Mouse (Mus musculus): ENCODE measurements at regions not wholly inside any gene's neighbourhood (a gene's known extent, or its start where the extent isn't known, plus 50 kb on each side); places are given as distances from the start of the nearest gene placed in this dataset.

DNA sequence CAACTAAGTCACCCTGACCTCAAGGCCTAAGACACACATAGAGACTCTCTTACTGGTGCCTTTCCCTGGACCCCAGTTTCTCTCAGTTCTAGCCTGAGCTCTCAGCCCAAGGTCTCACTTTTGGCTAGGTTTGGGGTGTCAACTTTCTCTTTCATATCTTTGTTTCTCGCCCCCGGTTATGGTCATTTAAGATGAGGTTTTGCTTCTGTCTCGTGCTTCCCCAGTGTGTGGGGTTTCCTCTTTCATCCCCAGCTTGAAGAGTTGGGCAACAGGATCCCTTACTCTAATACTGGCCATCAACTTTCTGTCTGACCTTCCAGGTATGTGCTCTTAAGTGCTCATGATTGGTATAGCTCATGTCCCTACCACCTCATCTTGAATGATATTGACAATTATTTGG, 67.5 kb downstream of the Lmo4 start:
- no peak for DNase-seq (ENCODE audit: low spot score)

DNA sequence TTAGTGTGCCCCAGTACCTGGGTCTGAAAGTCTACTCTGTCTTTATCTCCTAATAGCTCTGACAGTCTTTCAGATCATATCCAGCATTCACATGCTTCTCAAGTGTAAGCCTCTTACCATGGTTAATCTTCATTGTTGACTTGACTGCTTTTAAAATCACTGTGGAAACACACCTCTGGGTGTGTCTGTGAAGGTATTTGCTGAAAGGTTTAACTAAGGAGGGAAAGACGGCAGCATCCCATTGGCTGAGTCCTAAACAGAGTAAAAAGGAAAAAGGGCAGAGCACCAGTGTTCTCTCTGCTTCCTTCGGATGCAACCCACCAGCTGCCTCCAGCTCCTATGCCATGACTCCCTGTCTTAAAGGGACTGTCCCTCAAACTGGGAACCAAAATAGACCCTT, 68.6 kb downstream of the Lmo4 start:
- no peak for DNase-seq (ENCODE audit: low spot score)

DNA sequence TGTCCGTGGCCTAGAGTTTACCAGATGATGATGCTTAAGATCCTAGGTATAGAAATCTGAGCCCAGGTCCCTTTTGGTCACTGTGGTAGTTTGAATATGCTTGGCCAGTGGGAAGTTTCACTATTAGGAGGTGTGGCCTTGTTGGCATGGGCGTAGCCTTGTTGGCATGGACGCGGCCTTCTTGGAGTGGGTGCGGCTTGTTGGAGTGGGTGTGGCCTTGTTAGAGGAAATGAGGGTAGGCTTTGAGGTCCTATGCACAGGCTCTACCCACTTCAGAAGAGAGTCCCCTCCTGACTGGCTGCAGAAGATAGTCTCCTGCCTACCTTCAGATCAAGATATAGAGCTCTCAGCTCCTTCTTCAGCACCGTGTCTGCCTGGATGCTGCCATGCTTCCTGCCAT, 69.4 kb downstream of the Lmo4 start:
- no peak for DNase-seq (ENCODE audit: low spot score)

DNA sequence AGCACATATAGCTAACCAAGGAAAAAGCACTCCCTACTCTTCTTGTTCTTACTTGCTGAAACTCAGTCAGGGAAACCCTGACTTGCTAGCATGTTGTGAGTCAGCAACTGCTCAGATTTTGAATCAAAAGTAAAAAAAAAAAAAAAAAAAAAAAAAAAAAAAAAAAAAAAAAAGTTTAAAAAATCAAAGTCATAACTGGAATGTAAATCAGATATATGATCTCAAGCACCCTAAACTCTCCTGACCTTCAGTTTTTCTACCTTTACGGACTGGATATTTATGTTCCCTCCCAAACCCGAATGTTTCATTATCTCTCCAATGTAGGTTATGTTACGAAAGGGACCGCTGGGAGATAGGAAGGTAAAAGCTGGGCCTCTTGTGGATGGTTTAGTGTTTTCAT, 77.0 kb downstream of the Lmo4 start:
- no peak for DNase-seq (ENCODE audit: low spot score)

DNA sequence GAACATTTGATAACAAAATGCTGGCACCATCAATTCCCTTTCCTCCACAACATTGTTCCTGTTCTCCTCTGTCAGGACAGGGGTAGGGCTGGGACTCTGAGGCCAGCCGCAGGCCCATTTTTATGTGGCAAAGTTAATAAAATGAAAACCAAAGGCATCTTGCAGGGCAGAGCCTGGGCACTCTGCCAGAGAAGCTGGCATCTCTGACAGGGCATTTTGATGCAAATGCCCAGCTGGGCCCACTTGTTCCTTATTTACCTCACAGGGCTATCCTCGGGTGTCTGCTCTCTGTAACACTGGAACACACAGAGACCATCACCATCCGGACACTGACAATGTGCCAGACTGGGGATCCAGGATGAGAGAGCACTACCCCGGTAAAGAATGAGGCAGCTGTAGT, 80.7 kb downstream of the Lmo4 start:
- no peak for DNase-seq (ENCODE audit: low spot score)

DNA sequence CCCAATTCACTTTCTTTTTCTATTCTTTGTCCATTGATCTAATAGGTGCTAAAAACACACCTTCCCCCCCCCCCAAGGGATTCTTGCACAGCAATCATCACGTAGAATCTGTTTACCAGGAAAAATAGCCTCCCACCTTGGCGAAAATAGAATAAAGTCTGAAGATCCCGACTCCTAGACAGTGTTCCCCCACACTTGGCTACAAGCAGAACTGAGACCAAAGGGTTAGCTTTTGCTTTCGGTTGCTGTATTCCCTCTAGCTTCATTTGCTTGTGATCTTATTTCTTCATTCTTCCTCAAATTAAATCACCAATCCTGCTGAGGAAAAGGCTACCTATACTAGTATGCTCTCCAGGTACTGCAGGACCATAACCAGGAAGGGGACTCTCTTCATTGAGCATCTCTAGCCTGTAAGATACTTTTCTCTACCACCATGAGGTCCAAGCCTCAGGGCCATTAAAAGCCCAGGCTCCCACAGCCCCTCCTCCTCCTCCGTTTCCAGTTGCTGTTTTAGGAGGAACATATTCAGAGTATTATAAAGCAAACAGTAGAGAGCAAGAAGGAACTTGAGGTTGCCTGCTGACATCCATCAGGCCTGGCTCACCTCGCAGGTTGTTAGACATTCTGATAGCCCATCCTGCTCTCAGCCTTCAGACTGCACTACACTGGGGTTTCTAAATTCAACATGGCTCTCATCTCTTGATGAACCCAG, 81.5 kb downstream of the Lmo4 start:
- DNase-seq (ENCODE audit: low spot score), result no peak

DNA sequence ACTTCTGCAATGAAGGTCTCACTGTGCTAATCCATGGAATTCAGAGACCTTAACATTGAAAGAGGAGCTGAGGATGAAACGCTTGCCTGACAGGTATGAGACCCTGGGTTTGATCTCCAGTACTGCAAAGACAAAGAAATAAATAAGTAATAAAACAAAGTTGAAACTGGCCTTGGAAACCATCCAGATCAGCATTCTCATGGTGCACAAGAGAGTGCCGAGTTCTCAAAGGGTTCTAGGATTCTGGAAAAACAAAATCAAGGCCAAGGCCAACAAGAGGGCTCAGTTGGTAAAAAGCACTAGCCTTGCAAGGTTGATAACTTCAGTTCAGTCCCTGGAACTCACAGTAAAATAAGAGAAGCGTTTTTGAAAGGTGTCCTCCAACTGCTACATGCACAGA, 85.9 kb downstream of the Lmo4 start:
- no peak for DNase-seq (ENCODE audit: low spot score)

DNA sequence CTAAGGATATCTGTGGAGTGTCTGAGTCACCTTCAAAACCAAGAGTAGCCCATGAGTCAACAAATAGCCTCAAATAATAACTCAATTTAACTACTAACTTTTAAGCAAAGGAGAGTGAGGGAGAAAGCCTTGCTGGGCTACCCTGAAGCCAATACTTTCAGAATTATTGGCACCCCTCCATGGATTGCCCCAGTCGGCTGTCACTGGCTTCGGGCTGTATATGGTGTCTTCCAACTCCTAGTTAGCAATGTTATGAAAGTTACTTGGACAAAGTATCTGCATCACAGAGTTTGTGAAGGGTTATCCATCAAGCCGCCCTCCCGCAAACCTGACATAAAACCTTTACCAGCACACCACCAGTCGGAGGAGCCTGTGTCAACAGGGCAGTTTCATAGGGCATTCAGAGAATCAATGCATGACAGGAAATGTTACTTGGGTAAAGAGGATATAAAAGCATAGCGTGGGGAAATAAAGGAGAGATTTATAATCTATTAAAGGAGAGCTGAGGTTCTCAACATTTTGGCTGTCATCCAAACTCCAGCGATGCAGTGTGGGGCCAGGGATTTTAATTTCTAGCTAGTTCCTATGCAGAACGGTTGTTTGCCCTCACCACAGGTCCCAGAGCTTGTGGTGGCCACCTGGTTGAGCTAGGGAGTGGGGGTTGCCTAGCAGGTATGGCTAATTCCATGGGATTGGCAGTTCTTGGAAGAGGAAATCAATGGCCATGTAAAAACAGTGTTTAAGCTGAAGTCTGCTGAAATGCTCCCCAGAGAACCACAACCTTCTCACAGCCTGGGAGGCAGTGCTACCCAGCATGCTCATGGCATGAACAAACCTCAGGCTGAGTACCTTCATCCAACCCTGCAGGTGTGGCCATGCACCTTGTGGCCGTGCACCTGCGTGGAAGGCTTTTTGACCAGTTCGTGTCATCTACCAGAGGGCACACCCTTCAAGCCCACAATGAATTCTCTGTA, 91.1 kb downstream of the Lmo4 start:
- DNase-seq (ENCODE audit: low spot score), result no peak

DNA sequence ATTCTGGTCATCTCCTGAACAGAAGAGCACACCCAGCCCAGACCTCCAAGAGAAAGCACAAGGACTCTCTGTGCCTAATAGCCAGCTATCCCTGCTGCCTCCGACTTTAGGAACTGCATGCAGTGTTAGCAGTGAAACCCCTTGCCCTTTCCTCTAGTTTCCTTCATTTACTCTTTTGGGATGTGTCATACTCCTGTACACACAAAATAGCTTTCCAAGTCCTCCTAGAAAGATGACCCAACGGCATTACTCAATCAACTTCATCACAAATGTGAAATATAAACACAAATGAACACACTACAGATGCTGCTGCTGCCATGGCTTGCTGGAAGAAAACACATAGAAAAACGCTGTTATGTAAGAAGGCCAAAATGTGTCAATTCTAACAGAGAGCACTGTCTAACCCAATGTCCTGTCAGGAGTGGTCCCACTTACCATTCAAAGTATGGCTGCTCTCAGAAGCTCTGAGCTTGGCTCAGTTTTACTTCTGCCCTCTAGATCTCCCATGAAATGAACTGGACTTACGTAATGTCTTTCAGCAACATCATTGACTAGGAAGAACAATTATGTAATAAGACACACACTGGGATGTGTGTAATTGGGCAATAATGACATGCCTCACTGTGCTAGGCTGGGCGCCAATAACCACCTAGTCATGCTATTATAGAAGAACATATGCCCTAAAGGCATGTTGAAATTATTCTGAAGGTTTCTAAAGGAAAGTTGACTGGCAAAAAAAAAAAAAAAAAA, 94.5 kb downstream of the Lmo4 start:
- no peak for DNase-seq (ENCODE audit: low spot score)

DNA sequence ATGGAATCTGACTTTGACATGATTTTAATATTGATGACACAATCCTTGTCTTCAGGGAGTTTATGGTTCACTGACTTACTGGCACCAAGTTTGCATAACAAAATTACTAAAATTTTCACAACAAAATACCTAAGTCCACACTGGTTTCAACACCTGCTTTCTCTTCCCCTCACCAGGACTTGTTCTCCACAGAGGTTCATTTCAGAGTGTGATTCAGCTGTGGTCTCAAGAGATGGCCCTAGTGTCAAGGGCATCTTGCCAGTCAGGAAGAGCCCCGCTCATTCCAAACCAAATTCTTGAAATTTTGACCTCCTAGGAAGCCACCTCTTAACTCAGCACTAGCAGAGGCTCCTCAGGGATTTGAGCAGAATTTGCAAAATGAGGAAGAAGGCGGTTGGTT, 95.3 kb downstream of the Lmo4 start:
- no peak for DNase-seq (ENCODE audit: low spot score)

DNA sequence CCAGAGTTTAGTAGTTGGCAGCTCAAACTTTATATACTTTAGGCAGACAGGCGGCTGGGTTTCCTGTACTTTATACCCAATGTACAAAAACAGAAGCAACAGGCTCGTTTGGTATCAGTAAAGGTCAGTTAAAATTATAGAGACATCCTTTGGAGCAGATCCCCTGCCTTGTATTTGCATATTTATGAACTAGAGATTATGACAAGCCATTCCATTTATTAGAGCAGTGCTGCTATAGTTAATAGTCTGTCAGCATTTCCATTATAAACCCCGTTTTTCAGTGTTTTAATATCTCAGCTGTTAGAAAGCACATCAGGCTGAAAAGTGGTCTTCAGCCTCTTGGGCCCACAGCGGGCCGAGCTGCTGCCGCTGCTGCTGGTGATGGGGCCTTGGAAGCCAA, 96.7 kb downstream of the Lmo4 start:
- DNase-seq (ENCODE audit: low spot score), result no peak

DNA sequence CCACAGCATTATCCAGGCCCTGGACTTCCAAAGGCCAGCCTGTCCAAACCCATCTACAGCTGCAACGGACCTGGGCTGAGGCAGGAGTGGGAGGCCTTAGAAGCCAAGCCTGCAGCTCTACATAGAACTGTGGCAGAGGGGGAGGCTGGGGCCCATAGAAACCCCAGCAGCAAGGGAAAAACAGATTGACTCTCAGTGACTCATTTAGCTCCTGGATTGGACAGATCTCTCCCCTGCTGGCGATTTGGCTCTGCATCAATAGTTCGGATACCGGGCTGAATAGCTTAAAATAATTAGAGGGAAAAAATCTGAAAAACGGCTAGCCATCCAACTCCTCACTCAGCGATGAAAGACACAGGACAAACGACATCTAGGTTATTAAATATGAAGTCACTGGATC, 97.4 kb downstream of the Lmo4 start:
- DNase-seq (ENCODE audit: low spot score), result peak; percentile 79

DNA sequence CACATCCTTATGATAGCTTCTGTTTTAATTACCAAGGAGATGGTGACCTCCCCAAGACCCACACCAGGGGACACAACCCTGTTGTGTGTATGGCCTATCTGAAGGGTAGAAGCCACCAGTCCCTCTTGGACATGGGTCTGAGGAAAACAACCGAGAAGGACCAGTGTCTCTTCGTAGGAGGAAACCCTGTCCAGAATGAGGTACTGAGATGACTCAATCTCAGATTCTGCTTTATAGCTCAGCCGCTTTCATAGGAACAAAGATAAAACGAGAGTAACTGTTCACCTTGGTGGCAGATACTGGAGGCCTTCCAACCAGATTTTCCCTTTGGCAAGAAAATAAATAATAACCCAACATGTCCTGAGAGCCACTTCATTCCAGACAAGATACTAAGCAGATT, 100.7 kb downstream of the Lmo4 start:
- no peak for DNase-seq (ENCODE audit: low spot score)

DNA sequence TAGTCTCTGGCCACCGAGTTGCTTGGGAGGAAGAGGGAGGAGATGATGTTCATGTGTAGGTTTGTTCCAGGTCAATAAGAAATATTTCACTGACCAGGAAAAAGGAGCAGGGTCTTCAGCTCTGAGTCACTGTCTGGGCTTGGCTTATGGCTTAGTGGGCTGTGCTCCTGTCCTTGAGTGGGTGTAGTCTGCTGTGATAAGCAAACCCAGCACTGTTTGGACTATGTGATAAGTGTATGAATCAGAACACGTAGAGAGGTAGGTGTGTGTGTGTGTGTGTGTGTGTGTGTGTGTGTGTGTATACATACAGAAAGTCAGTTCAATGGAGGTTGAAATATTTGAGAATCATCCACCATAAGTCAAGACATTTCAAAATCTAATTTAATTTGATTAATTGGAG, 105.6 kb downstream of the Lmo4 start:
- no peak for DNase-seq (ENCODE audit: low spot score)

DNA sequence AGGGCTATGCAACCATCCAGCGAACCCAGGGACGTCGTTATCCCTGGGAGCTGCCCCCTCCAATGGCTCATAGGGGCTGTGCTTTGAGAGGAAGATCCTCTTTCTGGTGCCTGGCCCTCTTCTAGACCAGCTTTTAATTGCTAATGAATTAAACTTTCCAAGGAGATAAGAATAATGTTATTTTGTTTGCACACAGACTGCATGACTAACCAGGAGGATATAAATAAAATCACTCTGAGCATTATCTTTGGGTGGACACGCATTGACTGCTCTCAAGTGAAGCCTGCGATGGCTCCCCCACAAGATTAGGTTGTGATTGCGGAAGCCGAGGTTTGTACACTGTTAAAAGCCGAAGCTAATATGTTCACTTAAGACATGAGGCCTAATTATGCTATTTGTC, 106.3 kb downstream of the Lmo4 start:
- DNase-seq (ENCODE audit: low spot score), result no peak

DNA sequence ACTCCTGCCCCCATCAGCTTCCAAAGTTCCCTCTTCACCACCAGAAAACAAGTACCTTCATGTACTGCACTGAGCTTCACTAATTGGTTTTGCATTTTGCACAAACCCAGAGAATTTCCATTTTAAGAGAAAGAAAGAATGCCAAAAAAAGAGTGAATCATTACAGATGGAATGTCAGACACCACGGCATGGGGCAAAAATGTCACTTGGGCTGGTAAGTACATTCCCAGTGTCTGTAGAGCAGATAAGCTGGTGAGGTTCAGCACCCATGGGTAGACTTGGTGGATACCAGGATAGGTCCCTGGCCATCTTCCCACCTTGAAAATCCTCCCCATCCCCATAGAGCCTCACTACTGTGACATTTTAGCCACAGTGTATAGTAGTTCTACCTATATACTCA, 113.8 kb downstream of the Lmo4 start:
- no peak for DNase-seq (ENCODE audit: low spot score)

DNA sequence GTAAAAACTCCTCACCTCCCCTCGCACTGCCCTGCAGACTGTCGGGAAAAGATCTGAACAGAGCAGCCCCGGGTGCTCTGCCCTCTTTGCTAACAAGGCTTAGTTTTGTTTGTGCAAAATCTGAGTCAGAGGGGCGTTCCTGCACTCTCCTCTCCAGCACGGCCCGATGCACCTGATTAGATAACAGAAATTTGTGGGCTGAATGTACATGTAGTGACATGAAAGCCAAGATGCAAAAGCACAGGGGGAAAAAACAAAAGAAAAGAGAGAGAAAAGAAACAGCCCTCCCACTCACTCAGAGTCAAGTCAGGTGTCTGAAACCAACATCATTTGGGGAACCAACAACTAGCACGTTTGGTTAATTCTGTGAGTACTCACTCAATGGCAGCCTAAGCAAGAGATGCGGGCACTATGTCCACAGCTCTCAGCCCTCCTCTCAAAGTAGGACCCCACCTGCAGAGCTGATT, 115.2 kb downstream of the Lmo4 start:
- no peak for DNase-seq (ENCODE audit: low spot score)

DNA sequence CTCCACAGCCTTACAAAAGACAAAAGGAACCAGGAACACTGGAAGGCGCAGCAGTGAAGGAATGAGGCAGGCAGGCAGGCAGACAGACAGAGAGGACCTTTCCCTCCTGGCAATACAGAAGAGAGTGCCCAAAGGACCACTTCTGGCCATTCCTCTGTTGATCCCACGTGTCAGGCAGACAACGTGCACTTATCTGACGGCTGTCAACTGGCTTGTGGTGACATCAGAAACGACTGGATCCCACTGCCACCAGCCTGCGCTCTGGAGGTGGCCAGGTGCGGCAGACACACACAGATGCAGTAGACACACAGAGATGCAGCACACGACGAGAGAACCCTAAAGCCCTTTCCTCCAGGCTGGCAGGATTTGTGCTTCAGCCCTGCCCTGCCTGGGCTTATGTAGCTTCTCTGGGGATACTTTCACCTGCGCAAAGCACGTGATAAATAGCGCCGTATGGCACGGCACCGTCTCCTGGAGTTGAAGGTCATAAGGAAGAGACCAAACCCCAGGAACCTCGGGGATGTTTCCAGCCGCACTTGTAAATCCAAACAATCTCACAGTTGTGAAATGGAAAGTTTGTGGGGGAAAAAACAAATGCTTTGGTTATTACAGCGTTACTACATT, 116.6 kb downstream of the Lmo4 start:
- no peak for DNase-seq (ENCODE audit: low spot score)

DNA sequence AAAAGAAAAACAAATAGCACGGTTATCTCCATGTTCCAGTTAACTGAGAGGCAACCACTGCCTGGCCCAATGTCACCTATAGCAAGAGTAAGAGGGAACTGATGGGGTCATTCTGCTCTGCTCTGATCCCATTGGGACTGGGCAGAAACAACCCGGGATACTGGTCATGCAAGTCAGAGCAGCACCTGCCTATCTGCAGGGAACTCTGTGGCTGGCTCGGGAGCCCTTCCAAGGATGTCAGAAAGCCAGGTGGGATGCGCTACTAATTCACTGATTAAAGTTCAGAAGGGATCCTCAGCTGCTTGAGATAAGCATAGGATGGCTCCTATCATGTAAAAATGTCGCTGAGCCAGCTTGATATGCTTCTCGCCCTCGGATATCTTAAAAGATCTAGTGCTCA, 117.2 kb downstream of the Lmo4 start:
- DNase-seq (ENCODE audit: low spot score), result no peak

DNA sequence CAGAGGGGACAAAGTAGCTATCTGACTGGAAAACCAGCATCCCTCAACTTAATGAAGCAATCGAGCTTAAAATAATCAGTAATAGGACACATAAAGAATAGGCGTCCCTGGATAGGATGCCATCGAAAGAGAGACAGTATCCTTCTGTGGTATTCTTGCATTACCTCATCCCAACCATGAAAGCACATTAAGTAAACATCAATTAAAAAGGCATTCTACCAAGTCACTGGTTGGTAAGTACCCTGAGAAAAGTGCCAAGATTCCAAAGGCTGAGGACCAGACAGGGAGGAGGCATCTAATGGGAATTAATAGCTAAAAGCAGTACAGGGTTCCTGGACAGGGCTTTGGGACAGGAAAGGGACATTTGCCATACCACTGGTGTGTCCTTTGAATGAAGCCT, 118.8 kb downstream of the Lmo4 start:
- DNase-seq (ENCODE audit: low spot score), result no peak

DNA sequence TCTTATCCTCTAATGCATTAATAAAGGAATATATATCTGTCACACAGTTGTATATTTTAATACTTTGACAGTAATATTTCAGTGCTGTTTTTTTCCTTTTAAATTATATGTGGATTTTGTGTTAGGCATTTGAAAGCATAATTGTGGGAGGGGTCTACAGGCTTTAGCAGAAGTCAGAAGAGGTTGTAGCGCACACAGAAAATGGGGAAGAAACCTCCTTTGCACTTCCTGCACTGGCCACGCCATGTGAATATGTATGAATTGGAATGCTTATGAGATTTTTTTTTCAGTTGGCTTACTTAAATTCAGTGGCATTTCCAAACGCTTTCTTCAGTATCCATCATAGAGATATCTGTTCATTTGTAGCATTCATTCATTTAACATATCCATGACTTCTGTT, 125.1 kb downstream of the Lmo4 start:
- no peak for DNase-seq (ENCODE audit: low spot score)

All from layer of hippocampus, adult 11-12 months (tissue).